Mouse (Mus musculus): Measurements from ENCODE around the gene Sppl2b.

- TF ChIP-seq CTCF (IDR thresholded peaks at IDR 0.05; ENCODE audit: borderline replicate concordance, insufficient read depth, low read depth, low read length) (no peak), POLR2A (IDR thresholded peaks at IDR 0.05; ENCODE audit: borderline replicate concordance, insufficient read depth, low read length) (no peak)
Measured at GRCm38 (mm10) chr10:80819406-80819805, 35.7 kb upstream of the Sppl2b start.

Data from cerebellum, adult 2 months (tissue).